Comparison of ENCODE assay signal across 7 mouse cellular contexts in the genomic region with DNA sequence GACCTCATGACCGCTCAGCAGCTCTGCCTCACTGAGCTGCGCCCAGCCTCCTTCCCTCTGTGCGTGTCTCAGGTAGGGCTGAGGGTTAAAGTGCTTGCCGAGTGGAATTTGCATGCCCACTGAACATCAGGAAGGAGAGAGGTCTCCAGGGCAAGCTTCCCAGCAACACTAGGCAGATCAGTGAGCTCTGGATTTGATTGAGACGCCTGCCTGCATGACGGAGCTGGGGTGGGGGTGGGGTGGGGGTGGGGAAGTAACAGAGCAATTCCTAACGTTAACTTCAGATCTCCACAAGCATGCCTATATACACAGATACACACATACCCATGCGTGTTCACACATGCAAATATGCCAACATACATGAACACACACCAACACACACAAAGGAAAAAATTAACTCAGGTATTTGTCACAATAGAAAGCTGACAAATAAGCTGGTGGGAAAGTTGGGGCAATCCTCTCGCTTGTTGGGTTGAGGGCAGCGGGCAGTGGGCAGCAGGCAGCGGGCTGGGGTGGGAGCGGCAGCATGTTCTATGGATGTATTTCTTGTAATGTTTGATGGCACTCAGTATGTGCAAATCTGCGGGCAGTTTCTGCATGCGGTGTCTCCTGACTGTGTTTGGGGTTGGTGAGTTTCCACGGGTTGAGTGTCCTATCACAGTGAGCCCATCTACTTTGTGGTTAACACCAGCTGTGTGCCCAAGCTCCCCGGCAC. TPM values are rescaled to one million over a fixed set of nuclear protein-coding genes. Genes with fewer than 3 reads are reported as not detected.
DNase-seq lines count a peak whose midpoint lies in the region; ATAC-seq lines count a peak whose summit lies in the region.

No protein-coding gene starts in this region.

- DNase-seq in B cell, adult 2 months, result peak; percentile 21 to 22
- DNase-seq in heart, postnatal 4 days, result peak; percentile 71
- DNase-seq in left cerebral cortex, postnatal 25 days (ENCODE audit: low spot score in 2 of 2), result peak; percentile 37 to 38

- 3% methylated on average over 16 of the region's 16 CpGs for WGBS in embryonic facial prominence, embryonic 12.5 days
- 3% methylated on average over 16 of the region's 16 CpGs for WGBS in stomach, embryonic 16.5 days

- intact Hi-C loops in left cerebral cortex, postnatal 25 days (cut with DNase I), result loop anchor here (5.0 kb wide), 1 partner anchor 37 kb away; the partner anchor contains the start of gene Cox7a1

- peaks cover 10% of the 10 kb centered on the region for H3K36me3 ChIP-seq in embryonic facial prominence, embryonic 12.5 days
- H3K36me3 ChIP-seq in stomach, embryonic 16.5 days (ENCODE audit: control insufficient read depth, insufficient read depth, low read length), result peaks cover 10% of the 10 kb centered on the region

- no peaks in the 10 kb centered on the region for H3K27me3 ChIP-seq in embryonic facial prominence, embryonic 12.5 days
- no peaks in the 10 kb centered on the region for H3K27me3 ChIP-seq in stomach, embryonic 16.5 days (ENCODE audit: control insufficient read depth, insufficient read depth, low read length)

- ATAC-seq in CD4-positive, CD25-positive, alpha-beta regulatory T cell, adult 4 months, result peak; percentile 39
- ATAC-seq in embryonic facial prominence, embryonic 12.5 days (ENCODE audit: insufficient number of reproducible peaks, insufficient read depth, low FRiP score, low TSS enrichment), result peak; percentile 67; the same call in 1 of the 2 replicates
- ATAC-seq in megakaryocyte progenitor cell, adult 5-6 weeks (replicated peaks; ENCODE audit: poor library complexity), result peak; percentile 80
- peak; percentile 67; the same call in 1 of the 2 replicates for ATAC-seq in stomach, embryonic 16.5 days (ENCODE audit: insufficient read depth, low FRiP score)

- H3K4me3 ChIP-seq in embryonic facial prominence, embryonic 12.5 days, result peak overlapping the region; percentile 45
- peak overlapping the region; percentile 57 for H3K4me3 ChIP-seq in stomach, embryonic 16.5 days (replicated peaks; ENCODE audit: low read length)

- no peaks in the 10 kb centered on the region for H3K9me3 ChIP-seq in embryonic facial prominence, embryonic 12.5 days
- H3K9me3 ChIP-seq in stomach, embryonic 16.5 days (replicated peaks; ENCODE audit: control insufficient read depth, low read length), result no peaks in the 10 kb centered on the region

- H3K27ac ChIP-seq in embryonic facial prominence, embryonic 12.5 days, result peak overlapping the region; percentile 51; the same call in 1 of the 2 replicates
- H3K27ac ChIP-seq in stomach, embryonic 16.5 days (ENCODE audit: low read length), result peak overlapping the region; percentile 36; the same call in 1 of the 2 replicates

- peaks cover 12% of the 10 kb centered on the region; the same call in 1 of the 2 replicates for H3K4me1 ChIP-seq in embryonic facial prominence, embryonic 12.5 days
- 0 out of 2 replicates have a peak, but pooled peaks cover 6% of the 10 kb centered on the region for H3K4me1 ChIP-seq in stomach, embryonic 16.5 days (ENCODE audit: control insufficient read depth, insufficient read depth, low read length)

- peak overlapping the region; percentile 90 for H3K4me2 ChIP-seq in embryonic facial prominence, embryonic 12.5 days (replicated peaks)
- H3K4me2 ChIP-seq in stomach, embryonic 16.5 days (ENCODE audit: low read depth, low read length), result peak overlapping the region; percentile 99

- H3K9ac ChIP-seq in embryonic facial prominence, embryonic 12.5 days, result peak overlapping the region; percentile 53
- peak overlapping the region; percentile 74 for H3K9ac ChIP-seq in stomach, embryonic 16.5 days (ENCODE audit: low read length)

RNA-seq across cellular contexts. Expression of gene Polr2i, which starts 12.3 kb away (rescaled TPM):
- polyA plus RNA-seq in CD4-positive, CD25-positive, alpha-beta regulatory T cell, adult 4 months (2017; shearing (Covaris generic)), result 10 to 100 TPM; 50.3 to 54.3 TPM
- polyA plus RNA-seq in embryonic facial prominence, embryonic 12.5 days (2016; fragmentation: Nextera tagmentation; extraction: Ambion mirVana), result 161 and 181 TPM in 2 replicates
- total RNA-seq in heart, postnatal 4 days (2021), result 10 to 100 TPM; 61.9 to 70.3 TPM
- total RNA-seq in left cerebral cortex, postnatal 25 days (2021), result 10 to 100 TPM; 57.6 to 59.5 TPM
- total RNA-seq in megakaryocyte progenitor cell, adult 5-6 weeks (2015), result 75.7 and 78.4 TPM in 2 replicates
- 60.6 and 69.9 TPM in 2 replicates for total RNA-seq in megakaryocyte progenitor cell, adult 5-6 weeks (2017)
- 111 and 116 TPM in 2 replicates for polyA plus RNA-seq in stomach, embryonic 16.5 days (2015; fragmentation: Nextera tagmentation; extraction: Ambion mirVana)

RNA-seq across cellular contexts. Expression of gene Tbcb, which starts 12.6 kb away (rescaled TPM):
- 100 to 1,000 TPM in 1 of 2 experiments, 10 to 100 TPM in 1; 96.7 to 104 TPM for polyA plus RNA-seq in CD4-positive, CD25-positive, alpha-beta regulatory T cell, adult 4 months (2017; shearing (Covaris generic))
- polyA plus RNA-seq in embryonic facial prominence, embryonic 12.5 days (2016; fragmentation: Nextera tagmentation; extraction: Ambion mirVana), result 224 and 250 TPM in 2 replicates
- 10 to 100 TPM; 77.2 to 78.9 TPM for total RNA-seq in heart, postnatal 4 days (2021)
- total RNA-seq in left cerebral cortex, postnatal 25 days (2021), result 100 to 1,000 TPM; 130 to 143 TPM
- 95.9 and 112 TPM in 2 replicates for total RNA-seq in megakaryocyte progenitor cell, adult 5-6 weeks (2015)
- 27.6 and 37.1 TPM in 2 replicates for total RNA-seq in megakaryocyte progenitor cell, adult 5-6 weeks (2017)
- polyA plus RNA-seq in stomach, embryonic 16.5 days (2015; fragmentation: Nextera tagmentation; extraction: Ambion mirVana), result 148 and 151 TPM in 2 replicates

RNA-seq across cellular contexts. Expression of gene Ovol3, which starts 16.1 kb away (rescaled TPM):
- not detected for polyA plus RNA-seq in CD4-positive, CD25-positive, alpha-beta regulatory T cell, adult 4 months (2017; shearing (Covaris generic))
- 0.38 TPM in 1 of 2 replicates, not detected in the other for polyA plus RNA-seq in embryonic facial prominence, embryonic 12.5 days (2016; fragmentation: Nextera tagmentation; extraction: Ambion mirVana)
- not detected for total RNA-seq in heart, postnatal 4 days (2021)
- total RNA-seq in left cerebral cortex, postnatal 25 days (2021), result not detected
- total RNA-seq in megakaryocyte progenitor cell, adult 5-6 weeks (2015), result 0.32 TPM in 1 of 2 replicates, not detected in the other
- 0.12 TPM in 1 of 2 replicates, not detected in the other for total RNA-seq in megakaryocyte progenitor cell, adult 5-6 weeks (2017)
- 0.19 TPM in 1 of 2 replicates, not detected in the other for polyA plus RNA-seq in stomach, embryonic 16.5 days (2015; fragmentation: Nextera tagmentation; extraction: Ambion mirVana)

RNA-seq across cellular contexts. Expression of gene Capns1, which starts 20.8 kb away (rescaled TPM):
- 10 to 100 TPM; 49.8 to 68.7 TPM for polyA plus RNA-seq in CD4-positive, CD25-positive, alpha-beta regulatory T cell, adult 4 months (2017; shearing (Covaris generic))
- 80.5 and 86.6 TPM in 2 replicates for polyA plus RNA-seq in embryonic facial prominence, embryonic 12.5 days (2016; fragmentation: Nextera tagmentation; extraction: Ambion mirVana)
- total RNA-seq in heart, postnatal 4 days (2021), result 100 to 1,000 TPM; 251 to 261 TPM
- total RNA-seq in left cerebral cortex, postnatal 25 days (2021), result 100 to 1,000 TPM; 180 to 183 TPM
- total RNA-seq in megakaryocyte progenitor cell, adult 5-6 weeks (2015), result 319 and 322 TPM in 2 replicates
- total RNA-seq in megakaryocyte progenitor cell, adult 5-6 weeks (2017), result 165 and 206 TPM in 2 replicates
- polyA plus RNA-seq in stomach, embryonic 16.5 days (2015; fragmentation: Nextera tagmentation; extraction: Ambion mirVana), result 90.0 and 98.5 TPM in 2 replicates

RNA-seq across cellular contexts. Expression of gene Cox7a1, which starts 35.5 kb away (rescaled TPM):
- under 1 TPM in 1 of 2 experiments, not detected in 1; 0.90 TPM for polyA plus RNA-seq in CD4-positive, CD25-positive, alpha-beta regulatory T cell, adult 4 months (2017; shearing (Covaris generic))
- 4.2 and 4.7 TPM in 2 replicates for polyA plus RNA-seq in embryonic facial prominence, embryonic 12.5 days (2016; fragmentation: Nextera tagmentation; extraction: Ambion mirVana)
- total RNA-seq in heart, postnatal 4 days (2021), result 100 to 1,000 TPM; 693 to 795 TPM
- 1 to 10 TPM; 5.5 to 6.0 TPM for total RNA-seq in left cerebral cortex, postnatal 25 days (2021)
- 0.98 TPM in 1 of 2 replicates, not detected in the other for total RNA-seq in megakaryocyte progenitor cell, adult 5-6 weeks (2015)
- 3.3 and 7.0 TPM in 2 replicates for total RNA-seq in megakaryocyte progenitor cell, adult 5-6 weeks (2017)
- polyA plus RNA-seq in stomach, embryonic 16.5 days (2015; fragmentation: Nextera tagmentation; extraction: Ambion mirVana), result 12.8 and 25.0 TPM in 2 replicates

Comparison
In these comparisons a context has a peak if more than half of its experiments do, and no peak if none do; other contexts are left out.
1. Peak in every context shown above with its lines: DNase-seq, ATAC-seq, H3K4me3 ChIP-seq and H3K27ac ChIP-seq.